Mouse (Mus musculus) limb, embryonic 11.5 days (tissue): ENCODE results near the gene Cadm1. TPM values are rescaled to one million over a fixed set of nuclear protein-coding genes. Genes with fewer than 3 reads are reported as not detected.

Source experiments
- ATAC-seq: fragments of 200-750 bp; cut with Nextera tagmentation; 2 replicates; pipeline ENCODE4 v1.8.0; 2017; ENCODE audit warnings: low read depth; ENCODE audit not compliant: insufficient number of reproducible peaks, low FRiP score, low TSS enrichment
- DNase-seq: peaks from one replicate; pipeline ENCODE4 v3.0.0-alpha.2; 2015; ENCODE audit warnings: low spot score
- H3K27ac ChIP-seq: fragments of 300-500 bp; sonication (generic); replicated peaks from 2 replicates; pipeline ENCODE4 v1.5.1; 2014; ENCODE audit warnings: low read depth, mild to moderate bottlenecking, low read length
- H3K27me3 ChIP-seq: fragments of 300-500 bp; sonication (generic); 2 replicates; pipeline ENCODE4 v1.6.1; 2014; ENCODE audit warnings: mild to moderate bottlenecking, low read length, mixed read lengths; ENCODE audit not compliant: control insufficient read depth, insufficient read depth
- H3K36me3 ChIP-seq: fragments of 300-500 bp; sonication (generic); 2 replicates; pipeline ENCODE4 v1.6.1; 2014; ENCODE audit warnings: mild to moderate bottlenecking, low read length, moderate library complexity, mixed read lengths; ENCODE audit not compliant: control insufficient read depth, insufficient read depth
- H3K4me1 ChIP-seq: fragments of 300-500 bp; sonication (generic); 2 replicates; pipeline ENCODE4 v1.6.1; 2014; ENCODE audit warnings: low read length, mixed read lengths; ENCODE audit not compliant: control insufficient read depth, insufficient read depth
- H3K4me2 ChIP-seq: fragments of 300-500 bp; sonication (generic); 2 replicates; pipeline ENCODE4 v1.6.1; 2014; ENCODE audit warnings: low read depth, mild to moderate bottlenecking, moderate library complexity; ENCODE audit not compliant: severe bottlenecking
- H3K4me3 ChIP-seq: fragments of 300-500 bp; sonication (generic); 2 replicates; pipeline ENCODE4 v1.5.1; 2014; ENCODE audit warnings: low read depth, low read length
- H3K9ac ChIP-seq: fragments of 300-500 bp; sonication (generic); 2 replicates; pipeline ENCODE4 v1.6.1; 2014; ENCODE audit warnings: mild to moderate bottlenecking, low read length
- H3K9me3 ChIP-seq: fragments of 300-500 bp; sonication (generic); 2 replicates; pipeline ENCODE4 v1.6.1; 2016; ENCODE audit warnings: low read length; ENCODE audit not compliant: control insufficient read depth
- WGBS: fragments of 180-500 bp; shearing (Covaris S2); extraction: QIAGEN DNeasy Blood & Tissue Kit; methylation state at CpG from one replicate; pipeline ENCODE4 v1.1.7; 2014; 5-methylcytosine and 5-hydroxymethylcytosine counted together
- polyA plus RNA-seq: library from polyadenylated mRNA; unstranded; fragments of >200 nt; fragmentation: Nextera tagmentation; extraction: Ambion mirVana; gene quantifications from 2 replicates; pipeline ENCODE4 v1.2.1, GENCODE M21; 2014

The Cadm1 gene
- polyA plus RNA-seq, 1 experiment from 2014 or later: 57.3 TPM

- Histone ChIP-seq H3K4me1 (peaks cover 9% of the 10 kb centered on the region), H3K4me2 (no peak overlapping the region), H3K9ac (no peak overlapping the region), H3K27me3 (no peaks in the 10 kb centered on the region), H3K4me3 (no peak overlapping the region), H3K36me3 (no peaks in the 10 kb centered on the region), H3K27ac (no peak overlapping the region), H3K9me3 (no peaks in the 10 kb centered on the region)
- DNase-seq: no peak
- no peak for ATAC-seq
- WGBS: 91% methylated on average over 6 of the region's 6 CpGs
Measured at GRCm38 (mm10) chr9:47579464-47579863, 49.5 kb downstream of the Cadm1 start.

- DNase-seq (no peak), ATAC-seq (no peak)
- WGBS: 64% methylated on average over 6 of the region's 6 CpGs
- Histone ChIP-seq H3K9me3 (no peaks in the 10 kb centered on the region), H3K4me3 (no peak overlapping the region), H3K4me2 (no peak overlapping the region), H3K9ac (no peak overlapping the region), H3K27me3 (no peaks in the 10 kb centered on the region), H3K4me1 (peaks cover 14% of the 10 kb centered on the region), H3K36me3 (no peaks in the 10 kb centered on the region), H3K27ac (no peak overlapping the region)
Measured at GRCm38 (mm10) chr9:47581576-47582365, 51.8 kb downstream of the Cadm1 start.

- no peak overlapping the region for H3K4me2 ChIP-seq
- no peaks in the 10 kb centered on the region for H3K27me3 ChIP-seq
- H3K27ac ChIP-seq: no peak overlapping the region
- WGBS: 73% methylated on average over 4 of the region's 4 CpGs
- H3K9ac ChIP-seq: no peak overlapping the region
- no peak for ATAC-seq
- H3K4me3 ChIP-seq: no peak overlapping the region
- no peaks in the 10 kb centered on the region for H3K9me3 ChIP-seq
- peaks cover 16% of the 10 kb centered on the region for H3K4me1 ChIP-seq
- no peak for DNase-seq
- no peaks in the 10 kb centered on the region for H3K36me3 ChIP-seq
Measured at GRCm38 (mm10) chr9:47583241-47583640, 53.3 kb downstream of the Cadm1 start.

- Histone ChIP-seq H3K4me2 (no peak overlapping the region), H3K36me3 (no peaks in the 10 kb centered on the region), H3K9ac (no peak overlapping the region), H3K27me3 (no peaks in the 10 kb centered on the region), H3K9me3 (no peaks in the 10 kb centered on the region), H3K4me3 (no peak overlapping the region), H3K4me1 (peaks cover 16% of the 10 kb centered on the region), H3K27ac (no peak overlapping the region)
- 68% methylated on average over 5 of the region's 5 CpGs for WGBS
- DNase-seq (no peak), ATAC-seq (no peak)
Measured at GRCm38 (mm10) chr9:47586176-47586575, 56.2 kb downstream of the Cadm1 start.

- Histone ChIP-seq H3K4me2 (no peak overlapping the region), H3K36me3 (no peaks in the 10 kb centered on the region), H3K9me3 (no peaks in the 10 kb centered on the region), H3K4me3 (no peak overlapping the region), H3K27ac (no peak overlapping the region), H3K4me1 (peaks cover 16% of the 10 kb centered on the region), H3K9ac (no peak overlapping the region), H3K27me3 (no peaks in the 10 kb centered on the region)
- DNase-seq (no peak), ATAC-seq (no peak)
- WGBS: 93% methylated on average over 8 of the region's 8 CpGs
Measured at GRCm38 (mm10) chr9:47586839-47587238, 56.9 kb downstream of the Cadm1 start.

- no peak for ATAC-seq
- 52% methylated on average over 7 of the region's 7 CpGs for WGBS
- no peak overlapping the region for H3K4me3 ChIP-seq
- H3K36me3 ChIP-seq: no peaks in the 10 kb centered on the region
- peaks cover 16% of the 10 kb centered on the region for H3K4me1 ChIP-seq
- H3K4me2 ChIP-seq: no peak overlapping the region
- H3K27me3 ChIP-seq: no peaks in the 10 kb centered on the region
- H3K27ac ChIP-seq: no peak overlapping the region
- no peak for DNase-seq
- no peaks in the 10 kb centered on the region for H3K9me3 ChIP-seq
- no peak overlapping the region for H3K9ac ChIP-seq
Measured at GRCm38 (mm10) chr9:47587577-47588194, 57.7 kb downstream of the Cadm1 start.

- WGBS: 86% methylated on average over 5 of the region's 5 CpGs
- Histone ChIP-seq H3K4me1 (peaks cover 16% of the 10 kb centered on the region), H3K27ac (no peak overlapping the region), H3K4me3 (no peak overlapping the region), H3K9ac (no peak overlapping the region), H3K27me3 (no peaks in the 10 kb centered on the region), H3K4me2 (no peak overlapping the region), H3K9me3 (no peaks in the 10 kb centered on the region), H3K36me3 (no peaks in the 10 kb centered on the region)
- DNase-seq (no peak), ATAC-seq (no peak)
Measured at GRCm38 (mm10) chr9:47589832-47590231, 59.9 kb downstream of the Cadm1 start.

- Histone ChIP-seq H3K36me3 (no peaks in the 10 kb centered on the region), H3K27ac (no peak overlapping the region), H3K9me3 (no peaks in the 10 kb centered on the region), H3K27me3 (no peaks in the 10 kb centered on the region), H3K9ac (no peak overlapping the region), H3K4me2 (no peak overlapping the region), H3K4me3 (no peak overlapping the region), H3K4me1 (peaks cover 8% of the 10 kb centered on the region; the same call in 1 of the 2 replicates)
- ATAC-seq (no peak), DNase-seq (no peak)
- 91% methylated on average over 11 of the region's 11 CpGs for WGBS
Measured at GRCm38 (mm10) chr9:47601541-47601940, 71.6 kb downstream of the Cadm1 start.
